ENCODE assay signal across 24 mouse cellular contexts in the genomic region with DNA sequence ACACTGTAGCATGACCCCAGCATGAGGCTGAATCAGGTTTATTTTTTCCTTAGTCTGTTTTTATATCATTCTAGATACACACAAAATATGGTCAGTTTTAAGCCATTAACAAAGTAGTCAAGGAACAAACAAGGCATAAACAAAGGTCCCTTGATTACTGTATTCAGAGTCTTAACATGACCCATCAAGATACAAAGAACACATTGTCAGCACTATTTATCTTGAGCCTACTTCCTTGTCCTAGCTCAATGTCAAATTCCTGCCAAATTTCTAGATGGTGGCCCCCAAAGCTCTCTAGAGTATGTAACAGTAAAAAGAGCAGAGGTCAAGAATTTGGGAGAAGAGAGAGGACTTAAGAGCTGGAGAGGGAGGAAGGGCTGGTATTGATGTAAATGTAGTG.
"Had no signal": no experiment of that assay in that cellular context is flagged by ENCODE, and none has a peak within 500 bp of the region (broad histone marks: within the 10 kb centered on the region; RNA-seq: fewer than 3 reads in every experiment).

No protein-coding gene starts in this region.

- DNase-seq: gastrocnemius, adult 2 months; gastrocnemius, postnatal 10 days; gastrocnemius, postnatal 25 days; heart, adult 18-20 months; heart, postnatal 10 days; heart, postnatal 4 days; kidney, adult 18-20 months; kidney, adult 8-10 months; kidney, postnatal 10 days; kidney, postnatal 25 days had no signal

- ATAC-seq: hindbrain, embryonic 16.5 days; inflammation-experienced regulatory T-cells, adult 6 months; intestine, embryonic 15.5 days; intestine, postnatal 0 days had no signal

- H3K4me2 ChIP-seq: heart, embryonic 12.5 days; hindbrain, embryonic 12.5 days; hindbrain, embryonic 14.5 days; intestine, embryonic 15.5 days; limb, embryonic 12.5 days; liver, embryonic 11.5 days had no signal

- H3K9ac ChIP-seq: heart, embryonic 12.5 days; hindbrain, embryonic 12.5 days; hindbrain, embryonic 14.5 days; intestine, embryonic 15.5 days; limb, embryonic 12.5 days had no signal

- H3K4me1 ChIP-seq: intestine, embryonic 15.5 days had no signal

- H3K4me3 ChIP-seq: gastrocnemius, adult 2 months; heart, embryonic 10.5 days; heart, embryonic 12.5 days; hindbrain, embryonic 10.5 days; hindbrain, embryonic 12.5 days; intestine, embryonic 15.5 days; layer of hippocampus, adult 2 months; left cerebral cortex, adult 2 months; limb, embryonic 10.5 days; limb, embryonic 12.5 days had no signal

- H3K9me3 ChIP-seq: heart, embryonic 10.5 days; heart, embryonic 12.5 days; intestine, embryonic 15.5 days; limb, embryonic 10.5 days had no signal

- H3K36me3 ChIP-seq: heart, embryonic 10.5 days; heart, embryonic 12.5 days; hindbrain, embryonic 10.5 days; hindbrain, embryonic 12.5 days; intestine, embryonic 15.5 days; limb, embryonic 10.5 days; limb, embryonic 12.5 days had no signal

- H3K27ac ChIP-seq: gastrocnemius, adult 2 months; heart, embryonic 10.5 days; hindbrain, embryonic 10.5 days; hindbrain, embryonic 12.5 days; hindbrain, embryonic 14.5 days; intestine, embryonic 15.5 days; layer of hippocampus, adult 2 months; left cerebral cortex, adult 2 months; limb, embryonic 10.5 days; limb, embryonic 12.5 days had no signal

- H3K27me3 ChIP-seq: heart, embryonic 12.5 days; hindbrain, embryonic 12.5 days; intestine, embryonic 15.5 days; limb, embryonic 12.5 days had no signal
